Mouse (Mus musculus) lung, adult 2 months (tissue): Measurements from ENCODE around the gene Nudt22.
A peak's percentile ranks its signal among the peaks of the same experiment; 100 is the strongest.

ENCODE experiments used
- CTCF ChIP-seq: fragments of 200-500 bp; IDR thresholded peaks from 2 replicates; pipeline ENCODE4 v1.5.1; 2011; ENCODE audit warnings: mild to moderate bottlenecking, low read length, control low read depth; ENCODE audit not compliant: insufficient read depth
- POLR2A ChIP-seq: fragments of 200-500 bp; IDR thresholded peaks from 2 replicates; pipeline ENCODE4 v1.6.1; 2011; ENCODE audit warnings: low read depth, mild to moderate bottlenecking, control low read depth, low read length, borderline replicate concordance; ENCODE audit errors: extremely low read depth

GRCm38 (mm10) chr19:6992011-6992858 lies 3.7 kb downstream of the Nudt22 start, which contains the start of gene Dnajc4:
- TF ChIP-seq CTCF = no peak
- TF ChIP-seq POLR2A = peak; percentile 56; the same call in 1 of the 2 replicates
